Mouse (Mus musculus) brain, embryonic 14.5 days (tissue): ENCODE results near the gene Card9.

Experiments
- CTCF ChIP-seq: fragments of 200-500 bp; IDR thresholded peaks from 2 replicates; pipeline ENCODE4 v1.5.1; 2012; ENCODE audit warnings: inconsistent platforms, mild to moderate bottlenecking, moderate library complexity, borderline replicate concordance; ENCODE audit not compliant: insufficient read depth, insufficient read length; ENCODE audit errors: extremely low read depth
- POLR2A ChIP-seq: fragments of 200-500 bp; IDR thresholded peaks from 2 replicates; pipeline ENCODE4 v1.6.1; 2012; ENCODE audit warnings: mild to moderate bottlenecking, inconsistent platforms, borderline replicate concordance; ENCODE audit not compliant: poor library complexity, insufficient read depth, insufficient read length, severe bottlenecking; ENCODE audit errors: extremely low read depth

DNA sequence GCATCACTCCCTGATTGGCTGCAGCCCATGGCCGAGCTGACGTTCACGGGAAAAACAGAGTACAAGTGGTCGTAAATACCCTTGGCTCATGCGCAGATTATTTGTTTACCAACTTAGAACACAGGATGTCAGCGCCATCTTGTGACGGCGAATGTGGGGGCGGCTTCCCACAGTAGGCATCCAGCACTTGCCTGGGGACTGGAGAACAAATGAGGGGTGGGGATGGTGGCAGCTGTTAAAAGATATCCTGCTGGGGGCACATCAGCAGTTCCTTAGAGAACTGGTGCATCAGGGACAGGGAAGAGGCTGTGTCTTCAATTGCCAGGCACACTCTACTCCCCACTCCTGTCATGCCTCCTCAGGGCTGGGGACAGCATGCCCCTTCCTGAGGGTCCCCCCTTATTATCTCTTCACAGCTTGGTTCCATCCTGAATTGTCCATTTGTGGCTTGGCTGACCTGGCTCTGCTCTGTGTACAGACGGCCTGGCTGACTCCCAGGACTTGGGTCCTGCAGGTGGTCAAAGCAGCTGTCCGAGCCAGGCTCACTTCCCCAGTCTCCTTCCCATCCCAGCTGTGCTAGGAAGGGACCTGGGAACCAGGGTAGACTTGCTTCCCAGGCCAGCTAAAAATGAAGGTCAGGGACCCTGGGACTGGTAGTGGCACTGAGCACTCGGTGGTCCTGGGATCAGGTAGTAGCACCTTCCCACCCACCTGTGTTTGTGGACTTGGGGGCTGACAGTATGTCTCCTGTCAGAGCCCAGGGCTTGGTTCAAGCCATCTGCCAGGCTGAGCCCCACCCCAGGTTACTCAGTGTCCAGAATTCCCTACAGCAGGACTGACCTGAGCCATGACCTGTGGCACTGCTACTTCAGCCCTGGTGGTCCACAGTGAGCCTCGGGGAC, 22.2 kb downstream of the Card9 start:
- no peak for TF ChIP-seq CTCF
- TF ChIP-seq POLR2A, result no peak
